Mouse (Mus musculus) testis, adult 2 months (tissue): Measurements from ENCODE around the gene Rnf26.

Experiments
- CTCF ChIP-seq: fragments of 200-500 bp; IDR thresholded peaks from 2 replicates; pipeline ENCODE4 v1.5.1; 2012; ENCODE audit warnings: low read depth, mild to moderate bottlenecking, inconsistent platforms, low read length, moderate library complexity; ENCODE audit not compliant: control insufficient read depth, insufficient read depth, insufficient replicate concordance
- POLR2A ChIP-seq: fragments of 200-500 bp; IDR thresholded peaks from 2 replicates; pipeline ENCODE4 v1.6.1; 2012; ENCODE audit warnings: low read depth, mild to moderate bottlenecking, inconsistent platforms, low read length, moderate library complexity; ENCODE audit not compliant: control insufficient read depth

DNA sequence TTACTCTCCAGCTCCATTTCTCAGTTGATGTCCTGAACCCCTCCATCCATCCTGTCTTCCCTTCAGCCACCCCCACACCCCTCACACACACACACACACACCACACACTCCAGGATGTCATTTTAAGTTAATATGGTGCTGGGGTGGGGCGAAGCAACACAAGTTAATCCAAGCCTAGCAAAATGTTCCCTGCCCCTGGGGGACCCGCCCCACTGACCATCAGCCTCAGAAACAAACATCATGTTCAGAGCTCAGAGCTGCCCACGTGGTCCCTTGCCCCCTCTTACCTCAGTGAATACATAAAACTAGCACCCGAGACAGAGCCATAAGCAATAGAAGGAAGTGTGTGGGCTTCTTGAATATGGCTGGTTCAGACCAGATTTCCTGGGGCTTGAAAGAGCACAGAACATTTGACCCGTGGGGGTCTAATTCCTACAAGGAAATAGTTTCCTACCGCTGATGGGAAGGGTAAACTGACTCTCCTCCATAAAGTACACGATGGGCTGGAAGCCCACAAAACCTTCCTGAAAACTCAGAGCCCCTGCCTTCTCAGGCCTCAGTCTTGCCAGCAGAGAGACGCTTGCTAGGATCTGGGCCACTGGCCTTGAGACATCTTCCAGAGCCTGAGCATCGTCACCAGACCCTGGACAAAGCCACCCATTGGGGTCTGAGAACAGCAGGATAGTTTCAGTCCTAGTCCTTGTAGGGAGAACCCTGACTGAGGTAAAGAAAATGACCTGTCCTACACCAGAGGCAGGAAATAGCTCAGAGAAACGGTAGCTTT is 33.1 kb downstream of the Rnf26 start:
- no peak for TF ChIP-seq CTCF
- no peak for TF ChIP-seq POLR2A
